Mouse (Mus musculus): Measurements from ENCODE around the gene Dclk2. TPM values are rescaled to one million over a fixed set of nuclear protein-coding genes. Genes with fewer than 3 reads are reported as not detected.

The Dclk2 gene
- polyA plus RNA-seq, 1 experiment: 0.80 TPM

- Histone ChIP-seq H3K4me3 (ENCODE audit: insufficient read depth, poor library complexity, severe bottlenecking) (no peak overlapping the region), H3K79me3 (ENCODE audit: low read depth) (no peaks in the 10 kb centered on the region), H3K79me2 (ENCODE audit: control insufficient read depth, insufficient read depth) (no peaks in the 10 kb centered on the region), H3K27me3 (ENCODE audit: control insufficient read depth, insufficient read depth, insufficient read length) (no peaks in the 10 kb centered on the region), H3ac (ENCODE audit: control insufficient read depth, insufficient read length, low read depth) (no peak overlapping the region), H3K36me3 (ENCODE audit: control insufficient read depth, insufficient read depth) (no peaks in the 10 kb centered on the region)
- TF ChIP-seq MYOG (IDR thresholded peaks at IDR 0.05; ENCODE audit: control insufficient read depth, extremely low read depth, insufficient read length): no peak
- TF ChIP-seq CEBPB (IDR thresholded peaks at IDR 0.05; ENCODE audit: low read depth): no peak
- no peak for TF ChIP-seq USF1 (IDR thresholded peaks at IDR 0.05; ENCODE audit: low read depth)
- TF ChIP-seq MYOD1 (IDR thresholded peaks at IDR 0.05; ENCODE audit: control insufficient read depth, insufficient read length, low read depth): no peak
- no peak for TF ChIP-seq FOSL1 (IDR thresholded peaks at IDR 0.05; ENCODE audit: insufficient read depth, low read length, poor library complexity, severe bottlenecking)
- TF ChIP-seq MAX (IDR thresholded peaks at IDR 0.05): no peak
- TF ChIP-seq CTCF (IDR thresholded peaks at IDR 0.05; ENCODE audit: control insufficient read depth, insufficient read depth, insufficient read length): no peak
Observed at GRCm38 (mm10) chr3:86851131-86851530, 69.5 kb downstream of the Dclk2 start.

- H3K79me2 ChIP-seq (ENCODE audit: control insufficient read depth, insufficient read depth): no peaks in the 10 kb centered on the region
- H3ac ChIP-seq (ENCODE audit: control insufficient read depth, insufficient read length, low read depth): no peak overlapping the region
- no peaks in the 10 kb centered on the region for H3K36me3 ChIP-seq (ENCODE audit: control insufficient read depth, insufficient read depth)
- H3K27me3 ChIP-seq (ENCODE audit: control insufficient read depth, insufficient read depth, insufficient read length): no peaks in the 10 kb centered on the region
- H3K4me3 ChIP-seq (ENCODE audit: insufficient read depth, poor library complexity, severe bottlenecking): no peak overlapping the region
- H3K79me3 ChIP-seq (ENCODE audit: low read depth): no peaks in the 10 kb centered on the region
- no peak for TF ChIP-seq FOSL1 (IDR thresholded peaks at IDR 0.05; ENCODE audit: insufficient read depth, low read length, poor library complexity, severe bottlenecking)
- no peak for TF ChIP-seq MYOG (IDR thresholded peaks at IDR 0.05; ENCODE audit: control insufficient read depth, extremely low read depth, insufficient read length)
- TF ChIP-seq MAX (IDR thresholded peaks at IDR 0.05): no peak
Observed at GRCm38 (mm10) chr3:86850394-86851030, 70.1 kb downstream of the Dclk2 start.

- Histone ChIP-seq H3K4me3 (ENCODE audit: insufficient read depth, poor library complexity, severe bottlenecking) (no peak overlapping the region), H3K79me2 (ENCODE audit: control insufficient read depth, insufficient read depth) (no peaks in the 10 kb centered on the region), H3ac (ENCODE audit: control insufficient read depth, insufficient read length, low read depth) (no peak overlapping the region), H3K36me3 (ENCODE audit: control insufficient read depth, insufficient read depth) (no peaks in the 10 kb centered on the region), H3K27me3 (ENCODE audit: control insufficient read depth, insufficient read depth, insufficient read length) (no peaks in the 10 kb centered on the region), H3K79me3 (ENCODE audit: low read depth) (no peaks in the 10 kb centered on the region)
- TF ChIP-seq MAX (IDR thresholded peaks at IDR 0.05) (no peak), CEBPB (IDR thresholded peaks at IDR 0.05; ENCODE audit: low read depth) (no peak), MYOG (IDR thresholded peaks at IDR 0.05; ENCODE audit: control insufficient read depth, extremely low read depth, insufficient read length) (no peak), USF1 (IDR thresholded peaks at IDR 0.05; ENCODE audit: low read depth) (no peak), MYOD1 (IDR thresholded peaks at IDR 0.05; ENCODE audit: control insufficient read depth, insufficient read length, low read depth) (no peak)
Observed at GRCm38 (mm10) chr3:86849337-86849736, 71.3 kb downstream of the Dclk2 start.

- Histone ChIP-seq H3K79me2 (ENCODE audit: control insufficient read depth, insufficient read depth) (no peaks in the 10 kb centered on the region), H3ac (ENCODE audit: control insufficient read depth, insufficient read length, low read depth) (no peak overlapping the region), H3K4me3 (ENCODE audit: insufficient read depth, poor library complexity, severe bottlenecking) (no peak overlapping the region), H3K36me3 (ENCODE audit: control insufficient read depth, insufficient read depth) (no peaks in the 10 kb centered on the region), H3K79me3 (ENCODE audit: low read depth) (no peaks in the 10 kb centered on the region), H3K27me3 (ENCODE audit: control insufficient read depth, insufficient read depth, insufficient read length) (no peaks in the 10 kb centered on the region)
- TF ChIP-seq MYOG (IDR thresholded peaks at IDR 0.05; ENCODE audit: control insufficient read depth, extremely low read depth, insufficient read length) (no peak), USF1 (IDR thresholded peaks at IDR 0.05; ENCODE audit: low read depth) (no peak), CEBPB (IDR thresholded peaks at IDR 0.05; ENCODE audit: low read depth) (no peak), MYOD1 (IDR thresholded peaks at IDR 0.05; ENCODE audit: control insufficient read depth, insufficient read length, low read depth) (no peak), FOSL1 (IDR thresholded peaks at IDR 0.05; ENCODE audit: insufficient read depth, low read length, poor library complexity, severe bottlenecking) (no peak), CTCF (IDR thresholded peaks at IDR 0.05; ENCODE audit: control insufficient read depth, insufficient read depth, insufficient read length) (no peak), MAX (IDR thresholded peaks at IDR 0.05) (no peak)
Observed at GRCm38 (mm10) chr3:86847536-86847935, 73.1 kb downstream of the Dclk2 start.

GRCm38 (mm10) chr3:86846036-86846435, 74.6 kb downstream of the Dclk2 start:
- no peaks in the 10 kb centered on the region for H3K79me3 ChIP-seq (ENCODE audit: low read depth)
- no peak for TF ChIP-seq FOSL1 (IDR thresholded peaks at IDR 0.05; ENCODE audit: insufficient read depth, low read length, poor library complexity, severe bottlenecking)
- TF ChIP-seq MYOG (IDR thresholded peaks at IDR 0.05; ENCODE audit: control insufficient read depth, extremely low read depth, insufficient read length): no peak
- TF ChIP-seq MYOD1 (IDR thresholded peaks at IDR 0.05; ENCODE audit: control insufficient read depth, insufficient read length, low read depth): no peak
- no peak for TF ChIP-seq CEBPB (IDR thresholded peaks at IDR 0.05; ENCODE audit: low read depth)
- no peak for TF ChIP-seq USF1 (IDR thresholded peaks at IDR 0.05; ENCODE audit: low read depth)
- no peak for TF ChIP-seq MAX (IDR thresholded peaks at IDR 0.05)
- TF ChIP-seq CTCF (IDR thresholded peaks at IDR 0.05; ENCODE audit: control insufficient read depth, insufficient read depth, insufficient read length): no peak
- no peak overlapping the region for H3ac ChIP-seq (ENCODE audit: control insufficient read depth, insufficient read length, low read depth)
- no peaks in the 10 kb centered on the region for H3K27me3 ChIP-seq (ENCODE audit: control insufficient read depth, insufficient read depth, insufficient read length)
- no peaks in the 10 kb centered on the region for H3K79me2 ChIP-seq (ENCODE audit: control insufficient read depth, insufficient read depth)
- H3K36me3 ChIP-seq (ENCODE audit: control insufficient read depth, insufficient read depth): no peaks in the 10 kb centered on the region
- no peak overlapping the region for H3K4me3 ChIP-seq (ENCODE audit: insufficient read depth, poor library complexity, severe bottlenecking)

GRCm38 (mm10) chr3:86845578-86845977, 75.1 kb downstream of the Dclk2 start:
- Histone ChIP-seq H3K79me2 (ENCODE audit: control insufficient read depth, insufficient read depth) (no peaks in the 10 kb centered on the region), H3K79me3 (ENCODE audit: low read depth) (no peaks in the 10 kb centered on the region), H3K27me3 (ENCODE audit: control insufficient read depth, insufficient read depth, insufficient read length) (no peaks in the 10 kb centered on the region), H3ac (ENCODE audit: control insufficient read depth, insufficient read length, low read depth) (no peak overlapping the region), H3K4me3 (ENCODE audit: insufficient read depth, poor library complexity, severe bottlenecking) (no peak overlapping the region), H3K36me3 (ENCODE audit: control insufficient read depth, insufficient read depth) (no peaks in the 10 kb centered on the region)
- TF ChIP-seq MAX (IDR thresholded peaks at IDR 0.05): no peak
- TF ChIP-seq FOSL1 (IDR thresholded peaks at IDR 0.05; ENCODE audit: insufficient read depth, low read length, poor library complexity, severe bottlenecking): no peak
- TF ChIP-seq CEBPB (IDR thresholded peaks at IDR 0.05; ENCODE audit: low read depth): no peak
- no peak for TF ChIP-seq USF1 (IDR thresholded peaks at IDR 0.05; ENCODE audit: low read depth)
- no peak for TF ChIP-seq CTCF (IDR thresholded peaks at IDR 0.05; ENCODE audit: control insufficient read depth, insufficient read depth, insufficient read length)
- no peak for TF ChIP-seq MYOD1 (IDR thresholded peaks at IDR 0.05; ENCODE audit: control insufficient read depth, insufficient read length, low read depth)
- TF ChIP-seq MYOG (IDR thresholded peaks at IDR 0.05; ENCODE audit: control insufficient read depth, extremely low read depth, insufficient read length): no peak

Data from C2C12 (cell line).